Mouse (Mus musculus): Measurements from ENCODE around the gene Srp72. TPM values are rescaled to one million over a fixed set of nuclear protein-coding genes. Genes with fewer than 3 reads are reported as not detected.

Gene Srp72
- total RNA-seq (2021), result 100 to 1,000 TPM; 128 to 131 TPM
- long read RNA-seq, experiment 1, partial matches to known transcripts, result 27 of 33 reads
- long read RNA-seq, experiment 1, other reads (novel, unspliced or antisense), result 2 of 33 reads
- long read RNA-seq, experiment 2, transcript Srp72-201 (19 exons, 3,625 nt), result major isoform, 13 of 21 reads
- long read RNA-seq, experiment 2, partial matches to known transcripts, result 4 of 21 reads
- long read RNA-seq, experiment 2, other reads (novel, unspliced or antisense), result 3 of 21 reads

DNA sequence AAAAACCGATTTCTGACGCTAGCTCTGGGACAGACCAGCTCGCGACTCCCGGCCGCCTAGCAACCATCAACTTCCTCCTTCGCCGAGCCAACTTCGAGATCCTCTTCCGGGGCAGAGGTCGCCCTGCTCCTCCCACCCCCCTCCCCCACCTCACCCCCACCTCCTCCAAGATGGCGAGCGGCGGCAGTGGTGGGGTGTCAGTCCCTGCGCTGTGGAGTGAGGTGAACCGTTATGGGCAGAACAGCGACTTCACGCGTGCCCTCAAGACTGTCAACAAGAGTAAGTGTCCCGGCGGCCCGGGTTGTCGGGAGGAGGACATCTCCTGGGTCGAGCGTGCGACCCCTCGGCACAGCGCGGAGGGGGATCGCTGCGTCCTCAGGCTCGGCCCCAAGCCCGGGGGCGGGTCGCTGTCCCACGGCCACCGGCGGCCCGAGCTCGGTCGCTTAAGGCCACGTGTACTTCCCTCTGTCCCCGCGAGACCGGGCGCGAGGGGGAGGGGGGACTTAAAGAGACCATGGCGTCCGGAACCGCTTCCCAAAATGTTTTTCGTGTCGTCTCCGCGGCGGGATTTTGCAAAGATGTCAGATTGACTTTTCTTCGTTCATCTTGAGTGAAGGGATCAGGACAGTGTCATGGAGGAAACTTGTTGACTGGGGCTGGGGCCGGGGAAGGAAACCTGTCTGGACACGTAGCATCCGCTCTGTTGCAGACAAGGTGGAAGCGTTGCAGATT is at the start of gene Srp72:
TSS of gene Srp72 (plus strand) at position 130 of the 732 bp plus-strand sequence.
- DNase-seq, result peak; percentile 91

DNA sequence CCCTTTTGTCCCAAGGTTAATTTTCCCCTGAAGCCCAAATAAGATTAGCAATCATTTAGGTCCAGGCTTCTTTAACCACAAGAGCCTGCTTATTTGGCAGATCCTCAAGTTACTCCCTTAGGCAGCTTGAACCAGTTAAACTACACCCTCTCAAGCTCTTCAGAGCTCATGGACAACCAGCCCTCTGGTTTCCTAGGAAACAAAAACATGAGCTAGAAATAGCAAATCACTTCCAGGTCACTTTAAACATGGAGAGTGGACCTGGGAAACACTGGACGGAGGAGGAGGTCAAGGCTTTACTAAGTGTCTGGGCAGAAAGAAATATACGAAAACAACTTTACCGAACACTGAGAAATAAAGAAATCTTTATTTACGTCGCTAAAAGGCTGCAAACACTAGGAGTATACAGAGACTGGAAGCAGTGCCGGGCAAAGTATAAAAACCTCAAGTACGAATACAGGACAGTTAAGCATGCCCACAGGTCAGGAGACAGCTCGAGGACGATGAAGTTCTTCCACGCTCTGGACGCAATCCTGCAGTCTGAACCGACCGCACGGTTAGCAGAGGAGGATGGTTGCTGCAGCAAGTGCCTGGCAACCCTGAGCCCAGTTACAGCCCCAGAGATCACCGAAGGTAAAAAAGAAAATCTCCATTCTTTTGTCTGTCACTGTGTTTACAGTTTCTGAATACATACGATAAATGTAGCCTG is 46.2 kb upstream of the Srp72 start:
- DNase-seq, result peak; percentile 30

DNA sequence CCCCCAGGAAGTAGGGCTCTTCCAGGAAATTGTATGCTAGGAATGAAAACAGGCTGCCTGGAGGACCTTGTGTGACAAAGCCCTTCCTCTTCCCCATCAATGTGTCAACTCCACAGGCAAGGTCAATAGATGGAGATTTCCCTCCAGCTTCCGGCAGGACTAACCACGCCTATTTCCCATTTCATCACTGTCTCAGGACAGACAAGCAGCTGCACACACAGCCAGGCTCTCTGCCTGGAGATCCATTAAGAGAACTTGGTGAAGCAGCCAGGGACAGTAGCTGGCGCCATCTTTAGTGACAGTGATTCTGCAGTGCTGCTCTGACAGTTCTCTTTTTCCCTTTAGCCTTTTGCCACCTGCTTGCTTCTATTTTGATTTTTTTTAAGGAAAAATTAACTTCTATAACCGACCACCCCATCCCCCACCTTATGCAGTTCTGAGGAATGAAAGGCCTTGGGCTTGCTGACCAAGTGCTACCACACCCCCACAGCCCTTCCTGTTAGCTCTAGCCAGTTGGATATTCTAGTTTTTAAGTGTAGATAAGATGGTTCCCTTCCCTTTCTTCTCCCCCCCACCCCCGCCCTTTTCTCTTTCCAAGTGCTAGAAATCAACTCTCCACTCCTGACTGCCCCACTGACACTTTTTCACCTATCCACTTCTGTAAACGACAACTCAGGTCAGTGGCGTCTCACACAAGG is 45.2 kb upstream of the Srp72 start:
- DNase-seq, result peak; percentile 33

DNA sequence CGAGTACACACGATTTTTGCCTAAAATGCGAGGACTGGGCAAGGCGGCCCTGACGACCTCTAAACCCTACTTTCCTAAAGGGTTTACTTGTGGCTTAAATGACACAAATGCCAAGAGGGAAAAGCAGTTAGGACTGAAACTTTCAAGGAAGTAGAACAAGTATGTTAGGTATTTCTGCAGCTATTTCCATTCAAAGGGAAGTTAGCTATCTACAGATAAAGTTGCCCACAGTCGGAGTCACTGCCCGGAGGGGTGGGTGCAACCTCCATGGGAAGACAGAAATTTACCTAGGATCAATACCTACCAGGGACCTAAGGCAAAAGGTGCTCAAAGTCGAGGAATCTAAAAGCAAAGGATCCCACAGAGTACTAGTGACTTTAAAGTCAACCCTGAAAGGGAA is 34.8 kb upstream of the Srp72 start:
- DNase-seq, result no peak

DNA sequence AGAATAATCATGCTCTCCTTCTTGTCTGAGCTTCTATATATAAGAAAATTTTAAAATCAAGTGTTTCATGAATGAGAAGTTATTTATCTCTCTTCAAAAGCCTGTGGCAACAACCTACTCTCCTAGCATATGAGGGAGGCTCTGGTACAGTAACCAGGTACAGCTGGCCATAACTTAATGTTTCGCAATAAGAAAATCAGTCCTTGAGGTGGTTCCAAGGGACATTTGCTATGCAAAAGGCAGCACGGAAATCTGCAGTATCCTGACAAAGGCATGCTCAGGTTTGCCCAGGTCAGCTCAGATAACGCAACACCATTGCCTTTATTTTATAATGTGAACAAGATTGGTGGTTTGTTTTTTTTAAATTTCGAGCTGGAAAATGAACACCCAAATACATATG is 32.5 kb upstream of the Srp72 start:
- no peak for DNase-seq

DNA sequence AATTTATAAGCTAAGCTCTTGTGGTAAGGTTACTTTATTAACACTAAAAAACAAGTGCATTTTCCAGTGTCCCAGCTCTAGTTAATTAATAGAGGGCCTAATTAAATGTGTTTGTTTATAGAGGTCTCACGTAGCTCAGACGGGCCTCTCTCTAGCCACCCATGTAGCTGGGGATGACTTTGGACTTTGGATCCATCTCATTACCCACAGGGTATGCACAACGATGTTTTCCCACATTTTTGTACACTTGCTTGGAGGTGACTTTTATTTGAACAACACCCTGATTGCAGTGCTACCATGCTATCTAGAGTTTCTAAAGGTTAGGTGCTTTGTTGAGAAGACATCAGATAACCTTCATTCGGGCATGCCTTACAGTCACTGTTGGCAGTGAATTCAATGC is 32.0 kb upstream of the Srp72 start:
- DNase-seq, result no peak

DNA sequence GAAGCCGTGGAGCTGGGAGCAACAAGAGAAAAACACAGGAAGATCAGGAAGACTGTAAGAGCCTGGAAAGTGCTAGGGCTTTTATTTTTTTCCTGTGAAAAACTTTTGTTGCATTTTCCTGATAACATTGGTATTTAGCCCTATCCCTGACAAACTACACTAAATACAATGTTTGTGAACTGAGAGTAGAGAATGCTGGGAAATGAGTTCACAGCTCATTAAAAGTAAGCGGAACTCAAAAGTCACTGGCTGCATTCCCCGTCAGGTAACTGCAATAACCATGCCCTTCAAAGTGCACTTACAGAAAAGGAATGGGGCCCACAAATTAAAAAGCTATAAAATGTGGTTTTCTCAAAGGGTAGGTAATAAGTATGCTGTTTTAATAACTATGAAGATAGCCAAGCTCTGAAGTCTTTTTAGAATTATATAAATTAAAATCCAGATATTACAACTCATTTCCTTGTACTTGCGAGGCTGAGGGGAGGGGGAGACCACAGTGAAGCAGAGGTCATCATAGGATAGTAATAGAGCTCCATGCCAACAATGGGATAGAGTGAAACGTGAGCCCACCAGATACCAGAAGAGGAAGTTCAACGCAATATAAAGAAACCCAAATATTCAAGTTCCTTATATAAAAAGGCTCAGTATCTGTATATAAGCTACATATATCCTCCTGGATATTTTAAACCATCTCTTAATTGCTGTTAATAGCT is 29.4 kb upstream of the Srp72 start:
- DNase-seq, result no peak

DNA sequence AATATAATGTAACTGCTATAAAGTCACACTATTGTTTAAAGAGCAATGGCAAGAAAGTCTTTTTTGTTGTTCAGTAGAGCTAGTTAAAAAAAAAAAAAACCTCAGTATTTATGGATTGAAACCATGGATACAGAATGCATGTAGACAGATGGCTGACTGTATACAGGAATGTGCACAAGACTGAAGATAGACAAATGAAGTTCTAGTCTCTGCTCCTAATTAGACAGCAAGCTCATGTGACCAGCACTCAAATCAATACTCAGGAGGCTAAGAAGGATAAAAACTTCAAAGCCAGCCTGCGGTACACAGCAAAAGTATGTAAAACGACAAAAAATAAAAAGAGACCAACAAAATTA is 28.8 kb upstream of the Srp72 start:
- DNase-seq, result no peak

DNA sequence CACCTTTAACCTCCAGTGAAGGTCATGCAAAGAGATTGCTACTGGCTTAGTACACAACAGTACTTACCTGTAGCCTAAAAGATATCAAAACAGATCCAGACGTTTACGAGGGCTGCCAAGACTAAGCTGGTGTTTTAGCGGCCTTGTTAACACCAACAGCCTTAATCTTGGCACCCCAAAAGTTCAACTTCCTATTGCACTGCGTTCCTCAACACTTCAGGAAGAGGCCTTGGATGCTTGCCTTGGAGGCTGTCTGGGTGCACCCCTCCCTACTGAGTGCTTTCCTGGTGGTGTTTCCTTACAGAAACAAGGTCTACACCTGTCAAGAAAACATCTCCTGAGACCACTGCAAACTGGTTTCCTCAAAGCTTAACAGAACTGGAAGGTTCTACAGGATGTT is 27.3 kb upstream of the Srp72 start:
- no peak for DNase-seq

DNA sequence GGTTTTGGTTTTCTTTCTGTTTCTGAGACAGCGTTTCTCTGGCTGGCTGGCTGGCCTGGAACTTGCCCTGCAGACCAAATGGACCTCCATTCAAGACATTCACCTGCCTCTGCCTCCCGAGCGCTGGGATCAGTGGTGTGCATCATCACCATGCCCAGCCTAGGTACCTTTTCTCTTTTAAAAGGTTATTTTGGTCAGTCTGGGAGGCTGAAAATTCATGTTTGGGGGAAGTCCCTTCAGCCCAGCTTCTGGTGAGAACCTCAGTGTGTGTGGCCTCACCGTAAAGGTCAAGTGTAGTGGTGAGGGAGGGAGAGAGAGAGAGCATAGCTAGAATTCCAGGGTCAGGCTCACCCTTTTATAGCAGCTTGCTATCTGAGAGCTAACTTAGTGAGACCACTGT is 26.7 kb upstream of the Srp72 start:
- DNase-seq, result no peak

DNA sequence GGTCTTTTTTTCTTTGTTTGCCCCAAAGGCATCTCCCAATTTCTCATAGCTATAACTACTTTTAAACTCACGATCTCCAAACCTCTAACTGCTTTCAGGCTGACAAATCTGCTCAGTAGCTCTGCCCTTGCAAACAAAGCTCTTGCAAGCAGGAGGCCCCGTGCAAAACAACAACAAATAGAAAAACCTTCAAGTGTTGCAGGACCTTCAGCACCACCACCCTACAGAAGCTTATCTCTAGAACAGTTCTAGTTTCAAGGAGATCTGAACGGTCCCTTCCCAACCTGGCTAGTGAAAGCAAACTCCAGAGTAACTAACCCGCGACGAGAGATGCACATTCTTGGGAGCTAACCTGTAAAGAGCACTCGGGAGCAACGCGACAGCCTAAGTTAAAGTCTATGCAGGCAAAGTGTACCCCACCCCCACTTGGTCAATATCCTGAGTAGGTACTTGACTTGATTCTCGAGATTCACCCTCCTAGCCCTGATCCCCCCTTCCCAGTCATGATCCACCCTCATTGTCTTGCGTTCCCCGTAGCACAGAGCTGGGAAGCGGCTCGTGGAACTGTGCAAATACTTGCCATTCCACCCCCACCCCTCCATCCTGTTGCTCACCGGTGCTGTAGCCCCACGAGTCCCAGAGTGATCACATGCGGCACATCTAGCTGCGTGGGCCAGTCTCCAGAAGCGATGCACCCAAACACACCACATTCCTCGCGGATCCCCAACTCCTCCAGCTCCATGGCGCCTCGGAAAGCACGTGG is 24.0 kb upstream of the Srp72 start:
- no peak for DNase-seq

DNA sequence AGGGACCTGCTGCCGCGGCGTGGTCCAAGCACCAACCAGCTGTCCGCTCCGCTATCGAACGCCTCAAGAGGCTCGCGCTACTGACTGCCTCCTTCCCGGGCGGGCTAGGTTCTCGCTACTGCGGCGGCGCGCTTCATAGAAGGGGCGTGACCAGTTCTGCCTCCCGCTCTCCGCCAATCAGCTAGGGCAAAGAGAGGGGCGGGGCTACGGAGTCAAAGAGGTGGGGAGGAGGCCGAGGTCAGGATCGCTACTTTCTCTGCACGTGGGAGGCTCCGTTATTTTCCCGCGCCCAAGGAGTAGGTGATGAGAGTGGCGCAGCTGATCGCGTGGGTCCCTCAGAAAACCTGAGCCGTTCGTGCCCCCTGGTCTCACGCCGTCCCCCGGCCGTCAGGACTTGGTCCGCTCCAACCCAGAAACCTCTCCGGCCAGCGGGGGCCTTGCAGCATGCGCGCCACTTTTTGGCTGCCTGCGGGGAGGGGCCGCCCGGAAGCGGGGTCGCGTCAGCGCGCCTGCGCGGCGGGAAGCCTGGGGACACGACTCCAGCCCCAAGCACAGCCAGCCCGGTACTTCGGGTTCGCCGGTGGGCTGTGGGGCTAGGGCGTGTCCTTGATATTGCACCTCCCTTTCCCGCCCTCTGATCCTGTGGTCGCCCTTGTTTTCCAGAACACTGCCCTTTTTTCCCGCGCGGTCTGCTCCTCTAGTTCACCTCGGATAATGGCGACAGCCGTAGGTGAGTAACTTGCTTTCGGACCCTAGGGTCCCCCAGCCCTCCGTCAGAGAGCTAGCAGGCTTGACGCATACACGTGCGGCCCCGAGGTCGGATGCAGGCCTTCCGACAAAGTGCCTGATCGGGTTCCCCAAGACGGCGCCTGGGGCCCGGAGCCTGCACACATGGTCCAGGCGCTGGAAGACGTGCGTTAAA is 23.1 kb upstream of the Srp72 start, which contains the start of the genes Paics and Ppat:
TSS of gene Paics (plus strand) at position 202 of the 922 bp plus-strand sequence.
TSS of gene Ppat (minus strand) at position 473 of the 922 bp plus-strand sequence.
- peak; percentile 99 for DNase-seq

DNA sequence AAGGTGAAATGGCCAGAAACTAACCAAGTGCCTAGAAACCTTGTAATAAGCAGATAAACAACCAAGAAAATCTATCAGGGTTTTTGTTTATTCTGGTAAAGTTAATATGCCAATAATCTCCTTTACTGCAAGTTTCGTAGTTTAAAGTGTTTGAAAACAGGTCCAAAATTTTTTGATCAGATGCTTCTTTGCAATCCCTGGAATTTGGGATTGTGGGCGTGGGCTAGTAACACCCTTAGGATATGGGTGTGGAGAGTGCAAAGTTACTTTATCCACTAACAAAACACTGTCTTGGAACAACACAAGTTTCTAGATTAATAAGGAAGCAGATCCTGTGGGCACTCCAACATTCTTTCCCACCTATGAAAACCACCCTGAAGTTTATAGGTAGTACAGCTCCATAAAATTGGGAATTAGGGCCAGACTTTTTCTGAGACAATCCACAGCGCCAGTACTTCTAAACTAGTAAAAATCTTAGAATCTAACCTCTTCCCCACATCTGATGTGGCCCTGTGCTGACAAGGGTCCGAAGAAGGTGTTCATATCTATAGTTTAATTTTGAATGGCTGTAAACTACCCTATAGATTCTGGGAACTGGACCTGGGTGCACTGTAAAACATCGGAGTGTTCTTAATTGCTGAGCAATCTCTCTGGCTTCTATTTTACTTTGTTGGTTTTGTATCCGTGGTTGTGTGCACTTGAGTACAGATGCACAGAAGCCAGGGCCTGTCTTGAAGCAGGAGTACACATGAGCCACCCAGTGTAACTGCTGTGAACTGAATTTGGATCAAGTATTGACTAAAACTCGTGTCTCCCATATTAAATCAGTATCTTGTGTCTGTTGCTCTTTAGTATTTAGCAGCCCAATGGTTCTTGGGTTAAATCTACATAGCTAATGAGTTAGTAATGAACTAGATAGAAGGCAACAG is 22.1 kb upstream of the Srp72 start:
- DNase-seq, result no peak

DNA sequence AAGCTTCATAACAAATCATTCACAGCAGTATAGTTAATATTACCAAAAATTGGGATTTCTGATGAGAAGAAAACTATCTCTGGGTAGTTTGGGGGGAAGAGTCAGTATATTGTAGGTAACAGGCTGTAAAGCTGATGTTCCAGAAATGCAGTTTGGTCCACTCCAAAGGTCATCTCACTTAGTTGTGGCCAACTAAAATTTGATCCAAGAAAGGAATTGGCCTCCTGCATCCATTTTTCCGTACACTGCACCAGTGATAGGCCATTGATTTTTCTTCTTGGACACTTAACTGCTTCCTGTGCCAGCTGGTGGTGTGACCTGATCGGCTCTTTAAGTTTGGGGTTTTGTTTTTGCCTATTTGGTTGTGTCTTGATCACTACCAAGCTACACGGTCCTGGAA is 20.7 kb upstream of the Srp72 start:
- DNase-seq, result no peak

DNA sequence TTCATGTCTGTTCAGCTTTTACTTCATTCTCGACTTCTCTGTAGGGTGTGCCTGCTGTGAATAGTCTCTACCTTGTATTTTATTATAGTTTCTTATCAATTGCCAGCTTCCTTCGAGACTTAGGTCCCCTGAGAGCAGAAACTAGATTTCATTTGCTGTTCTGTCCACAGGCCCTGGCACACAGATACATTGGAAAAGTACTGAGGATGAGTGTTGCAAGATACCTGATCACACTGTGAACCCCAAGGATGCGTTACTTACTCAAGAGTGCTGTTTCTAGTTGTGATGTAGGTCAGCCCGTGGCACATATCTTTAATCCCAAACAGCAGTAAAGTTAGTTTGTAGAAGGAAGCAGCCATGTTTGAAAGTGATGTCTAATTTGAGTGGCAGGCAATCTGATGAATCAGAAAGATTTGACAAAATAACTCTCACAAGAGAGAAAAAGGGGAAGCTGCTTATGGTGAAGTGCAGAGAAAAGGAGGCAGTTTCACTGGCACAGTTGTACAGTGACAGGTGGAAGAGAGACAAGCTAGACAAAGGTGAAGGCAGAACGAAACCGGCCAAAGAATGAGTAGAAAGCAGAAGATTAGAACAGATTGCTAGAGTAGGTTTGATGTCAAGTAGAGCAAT is 20.1 kb upstream of the Srp72 start:
- DNase-seq, result peak; percentile 36

DNA sequence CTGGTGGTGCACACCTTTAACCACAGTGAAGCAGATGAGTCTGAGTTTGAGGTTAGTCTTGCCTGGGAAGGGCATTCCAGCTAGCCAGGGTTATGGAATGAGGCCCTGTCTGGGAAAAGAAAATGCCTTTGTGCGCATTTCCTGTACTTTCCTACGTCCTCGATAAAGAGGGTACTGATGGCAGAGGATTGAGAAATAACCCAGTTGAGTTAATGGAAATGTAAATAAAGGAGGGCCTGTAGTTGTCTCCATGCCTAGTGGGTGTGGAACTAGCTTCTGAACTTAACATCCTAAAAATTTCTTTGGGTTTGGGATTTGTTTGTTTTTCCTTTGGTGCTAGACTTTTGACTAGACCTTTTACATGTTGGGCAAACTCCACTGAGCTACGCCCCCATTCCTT is 19.0 kb upstream of the Srp72 start:
- no peak for DNase-seq

DNA sequence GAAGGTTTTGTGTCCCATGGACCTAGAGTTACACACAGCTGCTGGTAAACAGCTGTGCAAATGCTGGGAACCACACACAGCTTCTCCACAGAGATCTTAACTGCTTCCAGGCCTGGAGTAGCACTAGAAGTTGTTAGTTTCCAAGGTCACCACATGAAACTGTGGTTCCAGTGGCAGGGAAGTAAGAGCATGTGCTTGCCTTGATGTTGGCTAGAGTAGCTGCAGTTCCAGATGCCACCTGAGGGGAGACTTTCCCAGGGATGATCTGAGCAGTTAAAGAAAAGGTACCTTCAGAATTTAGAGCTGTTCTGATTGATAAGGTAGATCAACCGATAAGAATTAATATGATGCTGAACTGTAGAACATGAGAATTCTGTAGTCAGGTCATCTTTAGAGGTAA is 16.5 kb upstream of the Srp72 start:
- no peak for DNase-seq

DNA sequence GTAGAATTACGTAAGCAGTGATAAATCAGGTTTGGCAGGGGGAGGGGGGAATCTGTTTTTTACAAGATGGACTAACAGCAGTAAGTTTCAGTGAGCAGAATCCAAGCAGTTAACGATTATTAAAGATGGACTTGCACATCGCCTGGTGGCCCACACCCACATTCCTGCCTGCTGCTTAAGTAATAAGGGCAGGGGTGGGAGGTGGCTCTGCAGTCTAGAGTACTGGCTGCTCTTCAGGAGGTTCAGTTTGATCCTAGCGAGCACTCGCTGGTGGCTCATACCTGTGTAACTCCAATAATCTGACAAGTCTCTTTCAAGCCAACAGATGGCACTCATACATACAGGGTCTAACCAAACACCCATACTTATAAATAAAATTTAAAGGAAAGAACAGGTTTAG is 14.9 kb upstream of the Srp72 start:
- DNase-seq, result no peak

DNA sequence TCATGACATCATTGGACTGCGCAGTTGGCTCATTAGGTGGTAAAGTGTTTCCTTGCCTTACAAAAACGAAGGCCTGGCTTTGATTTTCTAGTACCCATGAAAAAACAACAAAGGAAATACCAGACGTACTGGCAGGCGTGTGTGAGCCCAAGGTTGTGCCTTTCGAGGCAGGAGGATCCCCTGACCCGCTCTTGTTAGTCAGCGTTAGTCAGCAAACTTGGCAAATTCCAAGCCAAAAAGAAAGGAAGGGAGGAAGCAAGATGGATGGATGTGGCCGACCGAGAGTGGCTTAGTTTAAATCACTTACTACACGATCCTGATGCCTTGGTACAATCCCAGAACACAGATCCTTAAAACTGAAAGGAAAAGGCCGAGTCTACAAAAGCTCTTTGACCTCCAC is 11.9 kb upstream of the Srp72 start:
- DNase-seq, result peak; percentile 61

Data from adrenal gland, postnatal 10 days (tissue).